Mouse (Mus musculus) midbrain, embryonic 10.5 days (tissue): ENCODE measurements around the gene Peak1. TPM values are rescaled to one million over a fixed set of nuclear protein-coding genes. Genes with fewer than 3 reads are reported as not detected.

Experiments
- DNase-seq: peaks from one replicate; pipeline ENCODE4 v3.0.0-alpha.2; 2017; ENCODE audit warnings: low spot score
- H3K27ac ChIP-seq: fragments of 300-500 bp; sonication (generic); replicated peaks from 2 replicates; pipeline ENCODE4 v1.5.1; 2016; ENCODE audit warnings: mild to moderate bottlenecking
- H3K27me3 ChIP-seq: fragments of 300-500 bp; sonication (generic); 2 replicates; pipeline ENCODE4 v1.6.1; 2016; ENCODE audit warnings: low read depth, mild to moderate bottlenecking; ENCODE audit not compliant: poor library complexity, severe bottlenecking
- H3K36me3 ChIP-seq: fragments of 300-500 bp; sonication (generic); 2 replicates; pipeline ENCODE4 v1.6.1; 2016; ENCODE audit warnings: mild to moderate bottlenecking, moderate library complexity
- H3K4me1 ChIP-seq: fragments of 300-500 bp; sonication (generic); 2 replicates; pipeline ENCODE4 v1.6.1; 2016
- H3K4me3 ChIP-seq: fragments of 300-500 bp; sonication (generic); 2 replicates; pipeline ENCODE4 v1.5.1; 2016; ENCODE audit warnings: mild to moderate bottlenecking, moderate library complexity
- H3K9me3 ChIP-seq: fragments of 300-500 bp; sonication (generic); replicated peaks from 2 replicates; pipeline ENCODE4 v1.6.1; 2016; ENCODE audit warnings: mild to moderate bottlenecking
- WGBS: fragments of 180-500 bp; shearing (Covaris S2); methylation state at CpG from one replicate; pipeline ENCODE4 v1.1.7; 2016; 5-methylcytosine and 5-hydroxymethylcytosine counted together
- polyA plus RNA-seq: library from polyadenylated mRNA; unstranded; fragments of >200 nt; fragmentation: Nextera tagmentation; extraction: Ambion mirVana; gene quantifications from 2 replicates; pipeline ENCODE4 v1.2.1, GENCODE M21; 2016

Gene Peak1
- polyA plus RNA-seq, 1 experiment from 2014 or later = 4.3 TPM

- DNase-seq = no peak
- no peaks in the 10 kb centered on the region for H3K9me3 ChIP-seq
- H3K27me3 ChIP-seq = peaks cover 17% of the 10 kb centered on the region
- H3K4me1 ChIP-seq = peaks cover 21% of the 10 kb centered on the region
- 79% methylated on average over 4 of the region's 4 CpGs for WGBS
- no peak overlapping the region for H3K4me3 ChIP-seq
- H3K27ac ChIP-seq = no peak overlapping the region
- no peaks in the 10 kb centered on the region for H3K36me3 ChIP-seq
Observed at GRCm38 (mm10) chr9:56196921-56197320, 220.9 kb downstream of the Peak1 start.

DNA sequence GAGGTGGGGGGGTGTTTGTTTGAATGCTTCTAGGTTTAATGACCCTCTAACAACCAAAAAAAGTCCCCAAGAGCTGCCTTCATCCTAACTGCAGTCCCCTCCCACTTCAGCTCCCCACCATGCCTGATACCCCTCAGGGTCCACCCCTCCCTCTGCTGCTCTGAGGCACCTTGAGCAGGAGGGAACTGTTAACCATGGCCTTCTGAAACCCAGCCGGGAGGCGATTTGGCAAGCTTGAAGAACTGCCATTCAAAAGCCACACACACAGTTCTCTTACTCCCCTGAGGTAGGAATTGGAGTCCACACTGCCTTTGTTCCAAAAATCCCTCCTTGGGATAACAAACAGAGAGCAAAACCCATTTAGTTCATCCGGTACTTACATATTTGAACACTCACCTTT lies 222.7 kb downstream of the Peak1 start:
- no peak for DNase-seq
- Histone ChIP-seq H3K9me3 (no peaks in the 10 kb centered on the region), H3K4me3 (no peak overlapping the region), H3K27ac (no peak overlapping the region), H3K27me3 (peaks cover 16% of the 10 kb centered on the region), H3K36me3 (no peaks in the 10 kb centered on the region), H3K4me1 (peaks cover 17% of the 10 kb centered on the region)
- WGBS = 65% methylated on average over 3 of the region's 3 CpGs

DNA sequence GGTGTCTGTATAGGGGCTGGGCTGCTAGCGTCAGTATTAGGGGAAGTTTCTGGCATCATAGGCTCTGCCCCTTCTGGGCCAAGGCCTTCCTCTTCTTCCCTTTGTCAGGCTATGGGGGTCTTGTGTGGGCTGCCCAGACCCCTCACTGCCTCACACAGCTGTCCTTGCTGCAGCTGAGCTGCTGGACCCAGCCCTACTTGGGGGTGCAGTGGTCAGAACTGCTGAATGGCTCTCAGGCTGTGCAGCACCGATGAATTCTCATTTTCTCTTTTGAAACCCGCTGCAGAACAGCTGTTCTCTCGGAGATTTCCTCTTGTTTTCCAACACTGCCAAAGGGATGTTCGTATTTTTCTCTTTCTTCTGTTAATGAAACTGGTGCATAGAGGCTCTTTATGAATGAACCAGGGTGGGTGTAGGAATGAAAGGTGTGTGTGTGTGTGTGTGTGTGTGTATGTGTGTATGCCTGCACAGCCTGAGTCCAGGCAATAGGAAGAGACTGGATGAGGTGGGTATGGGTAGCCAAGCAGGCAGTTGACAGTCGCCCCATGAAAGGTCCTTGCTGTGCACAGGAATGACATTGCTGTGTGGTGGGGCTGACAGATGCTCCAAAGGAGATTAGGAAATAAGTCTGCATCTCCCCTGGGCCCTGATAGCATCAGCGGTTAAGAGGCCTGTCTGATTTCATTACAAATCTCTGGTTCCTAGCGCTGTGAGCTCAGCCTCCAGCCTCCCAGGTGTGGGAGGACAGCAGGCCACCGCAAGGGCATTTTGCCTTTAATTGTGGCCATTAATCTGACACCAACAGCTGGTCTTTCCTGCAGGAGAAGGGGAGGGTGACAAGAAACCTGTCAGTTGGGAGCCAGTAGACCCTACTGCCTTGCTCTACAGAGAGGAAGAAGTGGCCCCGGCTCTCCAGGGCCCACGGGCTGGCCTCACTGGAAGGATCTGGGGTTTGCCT lies 226.1 kb downstream of the Peak1 start:
- WGBS = 76% methylated on average over 11 of the region's 11 CpGs
- H3K27ac ChIP-seq = peak overlapping the region; percentile 46
- DNase-seq = no peak

GRCm38 (mm10) chr9:56180118-56180781 lies 237.6 kb downstream of the Peak1 start:
- Histone ChIP-seq H3K9me3 (no peaks in the 10 kb centered on the region), H3K27me3 (no peaks in the 10 kb centered on the region), H3K4me1 (peaks cover 10% of the 10 kb centered on the region), H3K4me3 (no peak overlapping the region), H3K27ac (no peak overlapping the region), H3K36me3 (no peaks in the 10 kb centered on the region)
- 50% methylated on average over 8 of the region's 8 CpGs for WGBS
- no peak for DNase-seq

More for the DNA sequence above, 226.1 kb downstream of the Peak1 start:
- Histone ChIP-seq H3K27me3 (peaks cover 12% of the 10 kb centered on the region), H3K9me3 (no peaks in the 10 kb centered on the region), H3K36me3 (no peaks in the 10 kb centered on the region), H3K4me1 (peaks cover 17% of the 10 kb centered on the region), H3K4me3 (no peak overlapping the region)

DNA sequence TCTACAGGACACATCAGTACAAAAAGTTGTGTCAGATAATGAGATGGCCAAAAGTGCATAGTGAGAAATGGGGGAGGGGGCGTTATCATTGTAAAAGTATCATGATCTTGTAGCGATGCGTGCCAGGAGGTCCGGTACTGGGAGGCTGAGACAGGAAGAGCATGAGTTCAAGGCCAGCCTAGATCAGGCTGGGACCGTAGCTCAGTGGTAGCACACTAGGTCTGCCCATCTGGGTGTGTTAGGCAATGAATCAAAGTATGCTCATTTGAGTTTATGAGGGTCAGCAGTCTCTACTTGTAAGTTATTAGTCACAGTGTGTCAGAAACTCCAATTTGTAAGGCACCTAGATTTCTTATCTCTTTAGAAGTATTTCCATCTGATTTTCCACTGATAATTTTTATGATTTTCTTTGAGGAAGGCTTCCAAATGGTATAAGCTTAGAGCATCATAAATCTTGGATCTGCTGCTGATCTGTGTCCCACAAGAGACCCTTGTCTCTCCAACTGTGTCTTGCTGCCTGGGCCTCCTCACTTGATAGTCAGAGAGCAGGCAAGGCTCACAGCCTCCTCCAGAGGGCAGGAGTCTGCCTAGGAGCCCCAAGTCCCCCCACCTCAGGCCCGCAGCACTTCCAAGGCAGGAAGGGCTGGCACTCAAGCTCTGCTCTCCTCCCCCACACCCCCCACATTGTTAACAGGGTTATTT lies 238.3 kb downstream of the Peak1 start:
- WGBS = 82% methylated on average over 6 of the region's 6 CpGs
- no peak for DNase-seq
- H3K36me3 ChIP-seq = no peaks in the 10 kb centered on the region
- H3K9me3 ChIP-seq = no peaks in the 10 kb centered on the region
- H3K4me1 ChIP-seq = peaks cover 10% of the 10 kb centered on the region
- H3K27ac ChIP-seq = no peak overlapping the region
- H3K4me3 ChIP-seq = no peak overlapping the region
- H3K27me3 ChIP-seq = no peaks in the 10 kb centered on the region

- H3K4me1 ChIP-seq = peaks cover 7% of the 10 kb centered on the region
- no peak overlapping the region for H3K4me3 ChIP-seq
- H3K36me3 ChIP-seq = no peaks in the 10 kb centered on the region
- no peaks in the 10 kb centered on the region for H3K27me3 ChIP-seq
- no peak for DNase-seq
- no peaks in the 10 kb centered on the region for H3K9me3 ChIP-seq
- no peak overlapping the region for H3K27ac ChIP-seq
- 89% methylated on average over 4 of the region's 4 CpGs for WGBS
Observed at GRCm38 (mm10) chr9:56177354-56177753, 240.5 kb downstream of the Peak1 start.

DNA sequence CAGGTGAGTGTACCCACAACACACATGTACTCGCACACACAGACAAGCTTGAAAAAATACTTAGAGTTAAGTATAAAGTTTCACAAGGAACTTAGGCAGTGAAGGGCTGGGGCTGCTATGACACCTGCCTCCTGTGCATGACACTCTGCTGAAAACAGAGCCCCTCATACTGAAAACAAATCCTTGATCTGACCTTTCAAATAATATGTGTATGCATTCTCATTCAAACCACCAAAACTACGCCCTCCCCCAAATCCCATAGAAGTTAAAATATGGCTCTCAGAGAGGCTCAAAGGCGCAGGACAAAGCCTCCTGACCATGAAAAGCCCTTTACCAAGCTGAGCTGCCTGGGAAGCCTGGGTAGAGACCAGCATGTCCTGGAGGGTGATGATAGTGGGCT lies 242.6 kb downstream of the Peak1 start:
- no peak overlapping the region for H3K4me3 ChIP-seq
- 85% methylated on average over 3 of the region's 3 CpGs for WGBS
- H3K4me1 ChIP-seq = peaks cover 6% of the 10 kb centered on the region
- no peak for DNase-seq
- no peaks in the 10 kb centered on the region for H3K27me3 ChIP-seq
- H3K9me3 ChIP-seq = no peaks in the 10 kb centered on the region
- no peak overlapping the region for H3K27ac ChIP-seq
- H3K36me3 ChIP-seq = no peaks in the 10 kb centered on the region

DNA sequence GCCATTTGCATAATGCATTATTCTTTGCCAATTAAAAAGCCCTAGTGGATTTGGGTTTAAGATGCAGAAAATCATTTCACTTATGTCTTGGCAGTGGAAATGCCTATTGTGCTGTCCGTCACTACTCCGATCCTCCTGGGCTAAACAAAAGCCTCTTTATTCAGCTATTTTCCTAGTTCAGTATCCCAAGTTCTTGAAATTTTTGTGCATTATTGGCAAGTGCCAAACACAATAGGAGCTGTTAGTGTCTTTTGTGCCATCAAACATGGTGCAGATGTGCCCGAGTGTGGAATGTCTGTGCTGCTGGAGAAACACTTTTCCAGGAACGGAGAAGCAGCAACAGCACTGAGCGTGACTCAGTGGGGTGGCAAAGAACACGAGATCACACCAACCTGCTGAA lies 250.2 kb downstream of the Peak1 start:
- H3K9me3 ChIP-seq = no peaks in the 10 kb centered on the region
- no peak for DNase-seq
- peak overlapping the region; percentile 2 for H3K27ac ChIP-seq
- 0 out of 2 replicates have a peak overlapping the region, but pooled peaks have one; percentile 5 for H3K4me3 ChIP-seq
- peaks cover 35% of the 10 kb centered on the region for H3K4me1 ChIP-seq
- no peaks in the 10 kb centered on the region for H3K36me3 ChIP-seq
- no peaks in the 10 kb centered on the region for H3K27me3 ChIP-seq
- WGBS = 25% methylated on average over 6 of the region's 6 CpGs

DNA sequence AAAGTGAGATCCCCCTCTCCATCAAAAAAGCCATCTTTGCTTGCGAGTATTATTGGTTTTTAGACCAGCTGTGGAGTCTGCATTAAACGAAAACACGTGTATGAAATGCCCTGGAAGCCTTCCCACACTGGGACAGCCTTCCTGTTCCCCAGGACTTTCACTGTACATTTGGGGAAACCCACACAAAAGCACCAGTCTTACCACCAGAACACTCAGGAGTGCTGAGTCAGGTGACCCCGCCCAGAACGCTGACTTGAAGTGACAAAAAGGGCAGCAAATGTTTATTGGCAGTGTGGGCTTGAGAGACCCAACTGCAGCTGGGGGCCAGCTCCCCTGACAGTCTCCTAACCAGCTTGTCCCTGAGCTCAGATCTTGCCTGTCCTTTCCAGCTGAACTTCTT lies 251.7 kb downstream of the Peak1 start:
- no peak for DNase-seq
- H3K4me1 ChIP-seq = peaks cover 44% of the 10 kb centered on the region
- 0 out of 2 replicates have a peak overlapping the region, but pooled peaks have one; percentile 42 for H3K27ac ChIP-seq
- WGBS = 79% methylated on average over 5 of the region's 5 CpGs
- no peaks in the 10 kb centered on the region for H3K36me3 ChIP-seq
- H3K9me3 ChIP-seq = no peaks in the 10 kb centered on the region
- H3K27me3 ChIP-seq = no peaks in the 10 kb centered on the region
- no peak overlapping the region for H3K4me3 ChIP-seq

GRCm38 (mm10) chr9:56165377-56165776 lies 252.5 kb downstream of the Peak1 start, which contains the start of gene Tspan3:
Gene Tspan3 (minus strand): TSS chr9:56165477.
- no peaks in the 10 kb centered on the region for H3K27me3 ChIP-seq
- no peaks in the 10 kb centered on the region for H3K9me3 ChIP-seq
- H3K4me3 ChIP-seq = no peak within 1 kb of the TSS
- WGBS = 95% methylated on average over 6 of the region's 6 CpGs
- H3K36me3 ChIP-seq = no peaks in the 10 kb centered on the region
- peaks cover 47% of the 10 kb centered on the region for H3K4me1 ChIP-seq
- no peak for DNase-seq
- 0 out of 2 replicates have a peak within 1 kb of the TSS, but pooled peaks have one; percentile 42 for H3K27ac ChIP-seq

GRCm38 (mm10) chr9:56160341-56161141 lies 257.3 kb downstream of the Peak1 start:
- Histone ChIP-seq H3K27ac (peak overlapping the region; percentile 100), H3K4me3 (peak overlapping the region; percentile 97), H3K36me3 (no peaks in the 10 kb centered on the region; the same call in 1 of the 2 replicates), H3K9me3 (no peaks in the 10 kb centered on the region), H3K27me3 (no peaks in the 10 kb centered on the region), H3K4me1 (peaks cover 38% of the 10 kb centered on the region)
- WGBS = under 1% methylated on average over 82 of the region's 82 CpGs
- DNase-seq = peak; percentile 94

DNA sequence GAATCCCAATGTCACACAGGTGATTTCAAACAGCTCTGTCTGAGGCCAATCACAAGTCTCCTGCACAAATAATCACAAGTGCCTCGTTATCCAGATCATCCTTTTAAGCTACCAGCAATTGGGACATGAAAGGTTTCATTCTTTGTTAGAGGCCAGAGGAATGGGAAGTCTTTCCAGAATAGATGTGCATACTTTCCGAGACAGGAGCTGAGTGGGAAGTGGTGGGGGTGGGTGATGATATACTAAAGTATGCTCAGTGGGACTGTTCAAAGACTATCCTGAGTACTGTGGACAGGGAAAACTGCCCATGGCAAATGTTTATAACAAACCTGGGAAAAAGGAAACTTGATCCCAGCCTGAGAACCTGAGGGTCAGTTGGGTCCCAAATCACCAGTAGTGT lies 258.4 kb downstream of the Peak1 start:
- Histone ChIP-seq H3K4me1 (peaks cover 38% of the 10 kb centered on the region), H3K27me3 (no peaks in the 10 kb centered on the region), H3K27ac (peak overlapping the region; percentile 100; the same call in 1 of the 2 replicates), H3K4me3 (peak overlapping the region; percentile 97), H3K9me3 (no peaks in the 10 kb centered on the region), H3K36me3 (no peaks in the 10 kb centered on the region; the same call in 1 of the 2 replicates)
- DNase-seq = no peak
- 17% methylated on average over 2 of the region's 2 CpGs for WGBS
